Mouse (Mus musculus) embryonic facial prominence, embryonic 12.5 days (tissue): ENCODE measurements around the gene Msmo1. TPM values are rescaled to one million over a fixed set of nuclear protein-coding genes. Genes with fewer than 3 reads are reported as not detected.

ENCODE experiments used
- ATAC-seq: fragments of 200-750 bp; cut with Nextera tagmentation; 2 replicates; pipeline ENCODE4 v1.8.0; 2017; ENCODE audit not compliant: insufficient number of reproducible peaks, insufficient read depth, low FRiP score, low TSS enrichment
- H3K27ac ChIP-seq: fragments of 300-500 bp; sonication (generic); 2 replicates; pipeline ENCODE4 v1.5.1; 2016; ENCODE audit warnings: mild to moderate bottlenecking
- H3K27me3 ChIP-seq: fragments of 300-500 bp; sonication (generic); 2 replicates; pipeline ENCODE4 v1.6.1; 2016; ENCODE audit warnings: mild to moderate bottlenecking, moderate library complexity
- H3K36me3 ChIP-seq: fragments of 300-500 bp; sonication (generic); 2 replicates; pipeline ENCODE4 v1.6.1; 2016; ENCODE audit warnings: mild to moderate bottlenecking
- H3K4me1 ChIP-seq: fragments of 300-500 bp; sonication (generic); 2 replicates; pipeline ENCODE4 v1.6.1; 2016
- H3K4me2 ChIP-seq: fragments of 300-500 bp; sonication (generic); replicated peaks from 2 replicates; pipeline ENCODE4 v1.6.1; 2016; ENCODE audit warnings: mild to moderate bottlenecking, moderate library complexity
- H3K4me3 ChIP-seq: fragments of 300-500 bp; sonication (generic); 2 replicates; pipeline ENCODE4 v1.5.1; 2016; ENCODE audit warnings: mild to moderate bottlenecking
- H3K9ac ChIP-seq: fragments of 300-500 bp; sonication (generic); 2 replicates; pipeline ENCODE4 v1.6.1; 2016; ENCODE audit warnings: mild to moderate bottlenecking, moderate library complexity
- H3K9me3 ChIP-seq: fragments of 300-500 bp; sonication (generic); 2 replicates; pipeline ENCODE4 v1.6.1; 2016; ENCODE audit warnings: mild to moderate bottlenecking, moderate library complexity
- WGBS: fragments of 180-500 bp; shearing (Covaris S2); methylation state at CpG from one replicate; pipeline ENCODE4 v1.1.7; 2016; 5-methylcytosine and 5-hydroxymethylcytosine counted together
- polyA plus RNA-seq: library from polyadenylated mRNA; unstranded; fragments of >200 nt; fragmentation: Nextera tagmentation; extraction: Ambion mirVana; gene quantifications from 2 replicates; pipeline ENCODE4 v1.2.1, GENCODE M21; 2016

Gene Msmo1
- polyA plus RNA-seq, 1 experiment from 2014 or later, result 121 TPM

DNA sequence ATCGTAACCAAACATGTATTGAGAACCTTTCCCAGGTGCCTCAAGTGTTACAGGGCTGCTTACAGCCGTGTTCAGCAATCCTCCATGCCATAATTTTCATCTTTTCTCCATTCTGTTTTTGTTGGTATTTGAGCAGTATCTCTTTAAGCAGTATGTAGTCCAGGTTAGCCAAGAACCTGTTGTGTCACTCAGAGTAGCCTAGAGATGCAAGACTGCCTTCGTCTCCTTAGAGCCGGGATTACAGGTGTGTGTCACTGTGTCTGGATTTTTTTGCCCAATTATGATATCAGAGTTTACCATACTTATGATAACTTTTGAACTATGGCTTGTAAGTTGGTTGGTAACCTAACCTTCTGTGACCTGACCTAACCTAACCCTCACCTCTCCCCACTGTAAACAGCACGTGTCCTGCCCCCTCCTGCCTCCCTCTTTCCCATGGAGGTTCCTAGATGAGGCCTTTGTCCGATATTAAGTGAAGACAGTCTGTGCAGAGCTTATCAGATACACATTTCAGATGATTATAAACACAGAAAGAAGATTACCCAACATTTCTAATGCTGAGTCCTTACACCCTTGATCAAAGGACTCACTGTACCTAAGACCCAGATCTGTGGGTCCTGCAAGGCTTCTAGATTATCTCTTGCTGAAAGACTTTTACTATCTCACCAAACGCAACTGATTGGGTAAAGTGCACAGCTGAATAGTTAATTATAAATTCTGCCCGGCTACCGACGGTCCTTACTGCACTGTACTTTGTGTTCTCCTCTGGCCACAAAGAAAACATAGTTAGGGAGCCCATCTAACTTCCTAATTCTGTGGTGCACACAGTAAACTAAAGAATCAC lies 12.8 kb upstream of the Msmo1 start:
- H3K27me3 ChIP-seq, result no peaks in the 10 kb centered on the region
- H3K36me3 ChIP-seq, result 0 out of 2 replicates have a peak, but pooled peaks cover 14% of the 10 kb centered on the region
- H3K27ac ChIP-seq, result no peak overlapping the region
- H3K4me1 ChIP-seq, result no peaks in the 10 kb centered on the region
- no peak overlapping the region for H3K4me3 ChIP-seq
- no peak overlapping the region for H3K4me2 ChIP-seq
- H3K9me3 ChIP-seq, result no peaks in the 10 kb centered on the region
- H3K9ac ChIP-seq, result no peak overlapping the region
- whole genome bisulfite sequencing, result 86% methylated on average over 10 of the region's 10 CpGs
- no peak for ATAC-seq

DNA sequence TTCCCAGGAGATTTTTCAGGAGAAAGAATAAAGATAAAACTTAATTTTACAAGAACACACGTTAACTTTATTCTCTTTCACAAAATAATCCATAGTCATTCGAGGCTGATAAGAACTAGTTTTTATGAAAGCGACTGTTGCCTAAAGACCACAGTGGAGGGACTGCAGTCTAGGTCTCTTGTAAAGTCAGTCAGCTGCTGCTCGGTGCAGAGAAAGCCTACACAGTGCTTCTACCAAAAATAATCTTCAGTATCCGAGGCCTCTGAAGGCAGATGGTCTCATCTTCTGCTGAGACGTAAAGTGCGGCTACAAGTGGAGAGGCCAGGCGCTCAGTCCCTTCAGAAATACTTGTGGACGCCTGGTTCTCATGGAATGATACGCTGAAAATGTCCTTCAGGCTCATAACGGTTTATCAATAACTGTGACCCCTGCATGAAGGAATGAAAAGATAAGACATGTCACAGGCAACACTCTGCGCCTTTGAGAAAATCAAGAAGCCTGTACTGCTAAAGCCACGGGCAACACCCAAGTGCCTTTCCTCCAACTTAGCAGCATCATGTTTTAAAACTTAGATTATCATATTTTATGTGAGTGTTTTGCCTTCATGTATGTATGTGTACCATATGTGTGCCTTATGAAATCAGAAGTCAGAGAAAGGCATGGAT lies 7.1 kb upstream of the Msmo1 start:
- H3K9ac ChIP-seq, result no peak overlapping the region
- no peaks in the 10 kb centered on the region for H3K4me1 ChIP-seq
- H3K9me3 ChIP-seq, result no peaks in the 10 kb centered on the region
- no peaks in the 10 kb centered on the region for H3K27me3 ChIP-seq
- no peak for ATAC-seq
- WGBS, result 90% methylated on average over 13 of the region's 13 CpGs
- no peak overlapping the region for H3K4me3 ChIP-seq
- H3K36me3 ChIP-seq, result no peaks in the 10 kb centered on the region
- no peak overlapping the region for H3K4me2 ChIP-seq
- no peak overlapping the region for H3K27ac ChIP-seq

DNA sequence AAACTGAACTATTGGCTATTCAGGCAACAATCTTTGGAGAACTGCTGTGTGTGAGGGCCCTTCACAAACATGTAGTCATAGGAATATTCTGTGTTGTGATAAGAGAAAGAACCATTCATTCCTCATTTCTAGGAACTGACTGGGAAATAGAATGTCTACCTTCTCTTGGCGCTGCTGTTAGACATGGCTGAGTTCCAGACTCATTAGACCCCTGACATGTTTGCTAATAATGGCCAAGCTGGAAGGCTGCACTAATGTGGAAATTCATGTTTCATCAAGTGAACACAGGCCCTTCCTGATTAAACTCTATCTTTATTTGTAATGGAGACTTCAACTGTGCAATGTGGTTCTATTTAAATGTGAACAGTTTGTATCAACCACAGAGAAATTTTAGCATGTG lies 5.3 kb upstream of the Msmo1 start:
- WGBS, result 82% methylated on average over 1 of the region's 1 CpGs
- Histone ChIP-seq H3K27me3 (no peaks in the 10 kb centered on the region), H3K9ac (no peak overlapping the region), H3K4me1 (no peaks in the 10 kb centered on the region), H3K36me3 (no peaks in the 10 kb centered on the region), H3K27ac (no peak overlapping the region), H3K4me3 (no peak overlapping the region), H3K4me2 (no peak overlapping the region), H3K9me3 (no peaks in the 10 kb centered on the region)
- no peak for ATAC-seq

DNA sequence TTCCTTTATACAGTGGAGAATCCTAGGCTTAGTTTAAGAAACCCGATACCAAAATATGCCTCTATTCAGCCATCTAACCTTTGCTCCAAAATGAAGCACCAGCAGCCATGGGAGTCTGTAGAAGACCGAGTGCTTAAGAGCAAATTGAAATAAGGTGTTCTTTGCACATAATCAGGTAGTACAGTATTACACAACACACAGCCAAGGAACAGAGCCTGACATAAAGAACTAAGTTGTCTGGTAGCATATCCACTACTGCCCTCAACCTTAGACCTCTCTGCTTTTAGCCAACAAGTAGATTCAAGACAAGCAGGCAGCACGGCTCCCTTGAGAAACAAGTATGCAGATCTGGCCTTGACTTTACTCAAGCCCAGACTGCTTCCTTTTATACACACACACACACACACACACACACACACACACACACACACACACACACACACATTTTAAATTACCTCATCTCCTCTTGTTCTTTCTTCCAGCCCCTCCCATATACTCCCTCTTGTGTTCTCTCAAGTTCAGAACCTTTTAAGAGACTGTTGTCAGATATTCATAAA lies 3.3 kb upstream of the Msmo1 start:
- WGBS, result 65% methylated on average over 3 of the region's 3 CpGs
- no peak overlapping the region for H3K9ac ChIP-seq

DNA sequence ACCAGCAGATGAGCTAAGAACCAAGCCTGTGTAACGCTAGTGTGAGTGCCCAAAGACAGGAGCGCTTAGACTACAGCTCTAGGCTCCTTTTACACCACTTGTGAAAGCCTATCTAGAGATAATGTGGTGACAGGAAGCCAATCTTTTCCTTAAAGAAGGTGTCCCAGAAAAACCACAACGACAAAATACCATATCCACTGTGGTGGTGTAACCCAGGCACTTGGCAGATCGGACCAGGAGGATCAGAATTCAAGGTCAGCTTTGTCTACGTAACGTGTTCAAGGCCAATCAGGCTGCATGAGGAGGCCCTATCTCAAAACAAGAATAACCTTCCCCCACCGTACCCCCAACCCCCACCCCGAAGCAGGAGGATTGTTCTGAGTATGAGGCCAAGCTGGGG lies 1.6 kb upstream of the Msmo1 start:
- peaks cover 9% of the 10 kb centered on the region; the same call in 1 of the 2 replicates for H3K4me1 ChIP-seq
- WGBS, result 71% methylated on average over 8 of the region's 8 CpGs
- no peak overlapping the region for H3K27ac ChIP-seq
- ATAC-seq, result no peak
- no peaks in the 10 kb centered on the region for H3K9me3 ChIP-seq
- H3K4me2 ChIP-seq, result no peak overlapping the region
- no peak overlapping the region for H3K4me3 ChIP-seq
- H3K27me3 ChIP-seq, result no peaks in the 10 kb centered on the region
- peaks cover 7% of the 10 kb centered on the region for H3K36me3 ChIP-seq
- H3K9ac ChIP-seq, result no peak overlapping the region

More for the DNA sequence above, 3.3 kb upstream of the Msmo1 start:
- Histone ChIP-seq H3K36me3 (no peaks in the 10 kb centered on the region), H3K4me1 (0 out of 2 replicates have a peak, but pooled peaks cover 4% of the 10 kb centered on the region), H3K9me3 (no peaks in the 10 kb centered on the region), H3K27me3 (no peaks in the 10 kb centered on the region), H3K4me2 (no peak overlapping the region), H3K27ac (no peak overlapping the region), H3K4me3 (no peak overlapping the region)
- ATAC-seq, result no peak

DNA sequence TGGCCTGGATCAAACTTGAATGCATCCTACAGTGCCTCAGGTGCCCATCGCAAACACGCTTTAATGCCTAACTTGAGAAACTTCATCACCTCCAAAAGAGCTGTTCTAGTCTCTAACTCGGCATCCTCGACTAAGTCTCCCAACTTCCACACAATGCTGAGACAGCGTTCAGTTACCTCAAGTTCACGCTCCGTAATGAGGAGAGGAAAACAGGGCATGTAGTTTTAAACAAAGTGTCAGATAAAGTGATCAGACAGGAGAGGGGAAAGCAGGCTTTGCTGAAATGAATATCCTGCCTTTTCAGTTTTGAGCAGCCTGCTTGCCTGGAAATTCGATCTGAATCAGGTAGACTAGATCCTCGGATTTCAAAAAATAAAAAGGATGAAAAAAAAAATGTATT lies 996 bp downstream of the Msmo1 start:
- Histone ChIP-seq H3K4me1 (peaks cover 12% of the 10 kb centered on the region; the same call in 1 of the 2 replicates), H3K36me3 (peaks cover 20% of the 10 kb centered on the region), H3K27me3 (no peaks in the 10 kb centered on the region), H3K9me3 (no peaks in the 10 kb centered on the region), H3K4me2 (peak overlapping the region; percentile 66), H3K4me3 (peak overlapping the region; percentile 80), H3K27ac (peak overlapping the region; percentile 65), H3K9ac (peak overlapping the region; percentile 59)
- 13% methylated on average over 9 of the region's 9 CpGs for WGBS
- ATAC-seq, result no peak

GRCm38 (mm10) chr8:64728156-64728555 lies 5.4 kb downstream of the Msmo1 start:
- peaks cover 12% of the 10 kb centered on the region; the same call in 1 of the 2 replicates for H3K4me1 ChIP-seq
- ATAC-seq, result no peak
- 90% methylated on average over 7 of the region's 7 CpGs for WGBS
- H3K36me3 ChIP-seq, result peaks cover 47% of the 10 kb centered on the region
- H3K4me3 ChIP-seq, result no peak overlapping the region
- no peaks in the 10 kb centered on the region for H3K9me3 ChIP-seq
- H3K9ac ChIP-seq, result no peak overlapping the region
- no peak overlapping the region for H3K27ac ChIP-seq
- H3K27me3 ChIP-seq, result no peaks in the 10 kb centered on the region
- H3K4me2 ChIP-seq, result no peak overlapping the region

DNA sequence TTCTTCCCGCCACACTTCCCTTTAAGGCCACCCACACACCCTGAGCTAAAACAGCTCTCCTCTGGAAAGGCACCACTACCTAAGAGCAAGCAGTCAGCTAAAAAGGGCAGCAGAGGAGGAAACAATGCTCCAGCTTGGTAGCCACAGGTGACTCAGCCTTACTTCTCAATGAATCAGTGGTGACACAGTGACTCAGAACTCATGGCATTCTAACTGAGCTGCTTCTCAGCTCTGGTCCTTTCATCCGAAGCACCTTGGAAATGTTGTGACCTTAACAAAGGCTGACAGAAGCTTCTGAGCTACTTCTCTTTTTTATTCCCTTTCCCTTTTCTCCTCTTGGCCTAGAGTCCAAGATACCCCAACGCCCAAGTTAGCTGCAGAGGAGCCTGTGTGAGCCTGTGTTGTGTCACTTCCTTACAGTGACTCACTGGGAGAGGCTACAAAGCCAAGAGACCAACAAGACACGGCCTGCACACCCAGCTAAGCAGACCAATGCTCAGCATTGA lies 7.3 kb downstream of the Msmo1 start:
- ATAC-seq, result no peak
- Histone ChIP-seq H3K4me1 (peaks cover 7% of the 10 kb centered on the region; the same call in 1 of the 2 replicates), H3K9me3 (no peaks in the 10 kb centered on the region), H3K27ac (no peak overlapping the region), H3K4me3 (no peak overlapping the region), H3K27me3 (no peaks in the 10 kb centered on the region), H3K36me3 (peaks cover 59% of the 10 kb centered on the region), H3K9ac (no peak overlapping the region), H3K4me2 (no peak overlapping the region)
- 87% methylated on average over 4 of the region's 4 CpGs for WGBS

GRCm38 (mm10) chr8:64723206-64723605 lies 10.4 kb downstream of the Msmo1 start:
- Histone ChIP-seq H3K27me3 (no peaks in the 10 kb centered on the region), H3K27ac (no peak overlapping the region), H3K9me3 (no peaks in the 10 kb centered on the region), H3K4me3 (no peak overlapping the region), H3K4me2 (no peak overlapping the region), H3K36me3 (peaks cover 66% of the 10 kb centered on the region), H3K4me1 (no peaks in the 10 kb centered on the region), H3K9ac (no peak overlapping the region)
- 94% methylated on average over 2 of the region's 2 CpGs for WGBS
- ATAC-seq, result no peak

GRCm38 (mm10) chr8:64717868-64718267 lies 15.7 kb downstream of the Msmo1 start:
- Histone ChIP-seq H3K27me3 (no peaks in the 10 kb centered on the region), H3K9ac (no peak overlapping the region), H3K4me3 (no peak overlapping the region), H3K36me3 (peaks cover 54% of the 10 kb centered on the region), H3K4me1 (no peaks in the 10 kb centered on the region), H3K27ac (no peak overlapping the region), H3K4me2 (no peak overlapping the region), H3K9me3 (no peaks in the 10 kb centered on the region)
- 85% methylated on average over 7 of the region's 7 CpGs for WGBS
- no peak for ATAC-seq

DNA sequence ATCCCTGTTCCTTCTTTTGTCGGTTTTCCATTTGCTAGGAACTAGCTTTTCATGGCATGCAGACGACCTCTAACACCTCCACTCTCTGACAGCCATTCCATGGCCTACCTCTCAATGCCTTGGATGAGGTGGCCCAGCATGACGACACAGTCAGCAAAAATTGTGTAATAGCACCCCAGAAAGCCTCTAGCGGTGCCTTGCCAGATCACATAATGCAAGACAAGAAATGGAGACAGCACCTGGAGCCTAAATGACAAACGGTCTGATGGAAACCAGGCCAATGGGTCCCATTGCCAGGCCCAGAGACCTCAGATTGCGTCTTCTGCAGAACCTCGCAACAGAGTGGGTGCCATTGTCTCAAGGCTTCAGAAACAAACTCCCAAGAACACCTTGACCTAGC lies 21.1 kb downstream of the Msmo1 start:
- Histone ChIP-seq H3K4me3 (no peak overlapping the region), H3K9me3 (no peaks in the 10 kb centered on the region), H3K36me3 (peaks cover 10% of the 10 kb centered on the region), H3K4me1 (no peaks in the 10 kb centered on the region), H3K27me3 (no peaks in the 10 kb centered on the region), H3K9ac (no peak overlapping the region), H3K27ac (no peak overlapping the region), H3K4me2 (no peak overlapping the region)
- WGBS, result 89% methylated on average over 7 of the region's 7 CpGs
- no peak for ATAC-seq
